Mouse (Mus musculus) midbrain, embryonic 12.5 days (tissue): Measurements from ENCODE around the gene Rnf44. TPM values are rescaled to one million over a fixed set of nuclear protein-coding genes. Genes with fewer than 3 reads are reported as not detected.

ENCODE experiments used
- ATAC-seq: fragments of 200-750 bp; cut with Nextera tagmentation; 2 replicates; pipeline ENCODE4 v1.8.0; 2017; ENCODE audit warnings: low read depth, moderate TSS enrichment, moderate library complexity; ENCODE audit not compliant: low FRiP score
- H3K27ac ChIP-seq: fragments of 300-500 bp; sonication (generic); replicated peaks from 2 replicates; pipeline ENCODE4 v1.5.1; 2016; ENCODE audit warnings: mild to moderate bottlenecking
- H3K27me3 ChIP-seq: fragments of 300-500 bp; sonication (generic); 2 replicates; pipeline ENCODE4 v1.6.1; 2016; ENCODE audit warnings: mild to moderate bottlenecking
- H3K36me3 ChIP-seq: fragments of 300-500 bp; sonication (generic); 2 replicates; pipeline ENCODE4 v1.6.1; 2016
- H3K4me1 ChIP-seq: fragments of 300-500 bp; sonication (generic); 2 replicates; pipeline ENCODE4 v1.6.1; 2016
- H3K4me2 ChIP-seq: fragments of 300-500 bp; sonication (generic); replicated peaks from 2 replicates; pipeline ENCODE4 v1.6.1; 2016; ENCODE audit warnings: mild to moderate bottlenecking, moderate library complexity
- H3K4me3 ChIP-seq: fragments of 300-500 bp; sonication (generic); 2 replicates; pipeline ENCODE4 v1.5.1; 2016; ENCODE audit warnings: mild to moderate bottlenecking
- H3K9ac ChIP-seq: fragments of 300-500 bp; sonication (generic); replicated peaks from 2 replicates; pipeline ENCODE4 v1.6.1; 2016; ENCODE audit warnings: mild to moderate bottlenecking, moderate library complexity
- H3K9me3 ChIP-seq: fragments of 300-500 bp; sonication (generic); 2 replicates; pipeline ENCODE4 v1.6.1; 2016; ENCODE audit warnings: mild to moderate bottlenecking
- WGBS: fragments of 180-500 bp; shearing (Covaris S2); methylation state at CpG from one replicate; pipeline ENCODE4 v1.1.7; 2016; 5-methylcytosine and 5-hydroxymethylcytosine counted together
- polyA plus RNA-seq: library from polyadenylated mRNA; unstranded; fragments of >200 nt; fragmentation: Nextera tagmentation; extraction: Ambion mirVana; gene quantifications from 2 replicates; pipeline ENCODE4 v1.2.1, GENCODE M21; 2016

The Rnf44 gene
- polyA plus RNA-seq, 1 experiment from 2014 or later, result 110 TPM

DNA sequence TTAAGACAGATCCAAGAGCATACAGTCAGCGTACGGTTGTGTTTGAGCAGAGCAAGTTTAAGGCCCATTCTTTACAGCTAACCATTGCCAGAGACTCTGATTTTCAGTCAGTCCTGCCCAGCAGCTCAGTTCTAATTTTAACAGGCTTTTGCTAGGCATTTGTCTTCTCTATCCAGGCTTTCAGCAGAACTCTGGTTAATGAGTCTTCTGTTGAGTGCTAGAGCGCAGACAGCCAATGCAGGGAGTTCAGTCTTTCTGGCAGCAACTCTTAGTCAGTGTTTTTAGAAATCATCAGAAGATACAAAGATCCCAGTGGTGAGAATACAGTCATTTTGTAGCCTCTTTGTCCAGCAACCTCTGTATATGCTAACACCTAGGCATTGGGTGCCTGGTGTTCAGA is 43.2 kb downstream of the Rnf44 start:
- Histone ChIP-seq H3K27ac (no peak overlapping the region), H3K9me3 (no peaks in the 10 kb centered on the region), H3K36me3 (peaks cover 94% of the 10 kb centered on the region), H3K4me3 (no peak overlapping the region), H3K9ac (no peak overlapping the region), H3K4me2 (no peak overlapping the region), H3K4me1 (no peaks in the 10 kb centered on the region), H3K27me3 (no peaks in the 10 kb centered on the region)
- ATAC-seq, result no peak
- WGBS, result 97% methylated on average over 3 of the region's 3 CpGs

DNA sequence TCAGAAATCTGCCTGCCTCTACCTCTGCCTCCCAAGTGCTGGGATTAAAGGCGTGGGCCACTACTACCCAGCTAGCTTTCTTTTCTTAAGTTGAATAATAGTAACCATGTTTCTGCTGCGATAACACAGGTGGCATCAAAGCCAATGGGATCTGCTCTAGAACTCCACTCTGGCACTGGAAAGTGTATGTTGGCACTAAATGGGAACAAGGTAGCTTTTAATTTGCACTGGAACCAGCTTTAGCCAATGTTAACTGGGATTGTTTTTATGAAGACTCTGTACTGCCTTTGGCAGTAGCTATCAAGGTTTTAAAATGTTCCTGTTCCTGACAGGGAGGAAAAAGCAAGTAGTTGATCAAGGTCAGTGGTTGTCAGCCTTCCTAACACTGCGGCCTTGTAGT is 58.7 kb downstream of the Rnf44 start:
- Histone ChIP-seq H3K4me2 (no peak overlapping the region), H3K27ac (no peak overlapping the region), H3K9me3 (no peaks in the 10 kb centered on the region), H3K4me1 (no peaks in the 10 kb centered on the region), H3K27me3 (no peaks in the 10 kb centered on the region), H3K36me3 (peaks cover 42% of the 10 kb centered on the region), H3K9ac (no peak overlapping the region), H3K4me3 (no peak overlapping the region)
- ATAC-seq, result no peak
- WGBS, result 96% methylated on average over 3 of the region's 3 CpGs

DNA sequence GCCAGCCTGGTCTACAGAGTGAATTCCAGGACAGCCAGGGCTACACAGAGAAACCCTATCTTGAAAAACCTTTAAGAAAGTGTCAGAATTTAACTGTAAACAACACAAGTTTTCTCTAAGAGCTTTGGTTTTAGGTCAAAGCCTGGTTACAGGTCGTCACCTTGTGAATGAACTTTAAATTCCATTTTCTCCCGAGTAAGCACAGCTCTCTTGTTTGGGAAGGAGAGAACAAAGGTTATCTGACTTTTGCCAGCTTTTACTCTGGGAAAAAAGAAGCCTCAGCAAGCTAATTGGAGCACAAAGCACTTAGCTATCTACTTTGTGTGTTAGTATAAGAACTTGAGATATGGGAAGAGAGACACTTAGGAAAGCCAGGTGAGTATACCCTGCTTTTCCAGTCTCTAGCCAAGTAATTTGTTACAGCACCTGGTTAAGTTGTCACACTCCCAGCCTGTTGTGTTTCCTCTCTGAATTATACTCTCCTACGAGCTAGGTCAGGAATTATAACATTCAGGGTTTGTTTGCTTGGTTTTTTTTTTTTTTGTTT is 60.9 kb downstream of the Rnf44 start:
- Histone ChIP-seq H3K4me3 (no peak overlapping the region), H3K9me3 (no peaks in the 10 kb centered on the region), H3K36me3 (peaks cover 23% of the 10 kb centered on the region), H3K9ac (no peak overlapping the region), H3K27ac (no peak overlapping the region), H3K4me2 (no peak overlapping the region), H3K4me1 (no peaks in the 10 kb centered on the region), H3K27me3 (no peaks in the 10 kb centered on the region)
- 83% methylated on average over 3 of the region's 3 CpGs for WGBS
- no peak for ATAC-seq

Other genes starting within 250 kb of the Rnf44 start
- gene Thoc3, start 225.1 kb downstream of the Rnf44 start, polyA plus RNA-seq, result 128 and 147 TPM in 2 replicates
- 18.7 and 20.6 TPM in 2 replicates for gene Simc1, start 190.1 kb downstream of the Rnf44 start, polyA plus RNA-seq
- 257 and 260 TPM in 2 replicates for gene 4833439L19Rik, start 128.5 kb downstream of the Rnf44 start, polyA plus RNA-seq
- gene Arl10, start 118.9 kb downstream of the Rnf44 start, polyA plus RNA-seq, result 47.9 and 54.9 TPM in 2 replicates
- 55.4 and 64.8 TPM in 2 replicates for gene Nop16, start 103.8 kb downstream of the Rnf44 start, polyA plus RNA-seq
- gene Higd2a, start 103.7 kb downstream of the Rnf44 start, polyA plus RNA-seq, result 162 and 170 TPM in 2 replicates
- gene Cltb, start 82.6 kb downstream of the Rnf44 start, polyA plus RNA-seq, result 38.8 and 43.5 TPM in 2 replicates
- gene Faf2, start 72.1 kb downstream of the Rnf44 start, polyA plus RNA-seq, result 79.2 and 79.5 TPM in 2 replicates
- gene Cdhr2, start 7.6 kb upstream of the Rnf44 start, polyA plus RNA-seq, result 0.04 and 0.10 TPM in 2 replicates
- gene Gprin1, start 56.0 kb upstream of the Rnf44 start, polyA plus RNA-seq, result 12.6 and 16.7 TPM in 2 replicates
- 1.4 and 2.2 TPM in 2 replicates for gene Sncb, start 72.7 kb upstream of the Rnf44 start, polyA plus RNA-seq
- not detected in 2 replicates for gene Eif4e1b, start 90.1 kb upstream of the Rnf44 start, polyA plus RNA-seq
- gene Tspan17, start 95.5 kb upstream of the Rnf44 start, polyA plus RNA-seq, result 25.7 and 28.2 TPM in 2 replicates